Mouse (Mus musculus) forebrain, postnatal 0 days (tissue): Measurements from ENCODE around the gene Fbln5. TPM values are rescaled to one million over a fixed set of nuclear protein-coding genes. Genes with fewer than 3 reads are reported as not detected.

ENCODE experiments used
- ATAC-seq: fragments of 200-750 bp; cut with Nextera tagmentation; 2 replicates; pipeline ENCODE4 v1.8.0; 2017; ENCODE audit warnings: mild to moderate bottlenecking, moderate library complexity
- DNase-seq: peaks from one replicate; pipeline ENCODE4 v3.0.0-alpha.2; 2015
- H3K27ac ChIP-seq: fragments of 300-500 bp; sonication (generic); 2 replicates; pipeline ENCODE4 v1.5.1; 2014; ENCODE audit warnings: low read depth, mild to moderate bottlenecking, antibody characterized with exemption, low read length, moderate library complexity, mixed read lengths
- H3K27me3 ChIP-seq: fragments of 300-500 bp; sonication (generic); 2 replicates; pipeline ENCODE4 v1.6.1; 2014; ENCODE audit warnings: mild to moderate bottlenecking, low read length, mixed read lengths; ENCODE audit not compliant: insufficient read depth
- H3K36me3 ChIP-seq: fragments of 300-500 bp; sonication (generic); 2 replicates; pipeline ENCODE4 v1.6.1; 2014; ENCODE audit warnings: mild to moderate bottlenecking, moderate library complexity; ENCODE audit not compliant: insufficient read depth
- H3K4me1 ChIP-seq: fragments of 300-500 bp; sonication (generic); 2 replicates; pipeline ENCODE4 v1.6.1; 2014; ENCODE audit warnings: antibody characterized with exemption; ENCODE audit not compliant: insufficient read depth
- H3K4me2 ChIP-seq: fragments of 300-500 bp; sonication (generic); 2 replicates; pipeline ENCODE4 v1.6.1; 2014; ENCODE audit warnings: low read depth, mild to moderate bottlenecking, moderate library complexity
- H3K4me3 ChIP-seq: fragments of 300-500 bp; sonication (generic); 2 replicates; pipeline ENCODE4 v1.5.1; 2014; ENCODE audit warnings: low read depth, low read length, mixed read lengths
- H3K9ac ChIP-seq: fragments of 300-500 bp; sonication (generic); 2 replicates; pipeline ENCODE4 v1.6.1; 2014; ENCODE audit warnings: mild to moderate bottlenecking
- H3K9me3 ChIP-seq: fragments of 300-500 bp; sonication (generic); 2 replicates; pipeline ENCODE4 v1.6.1; 2016; ENCODE audit warnings: low read length
- CTCF ChIP-seq: sonication (generic); IDR thresholded peaks from 2 replicates; pipeline ENCODE4 v1.5.1; 2016; ENCODE audit warnings: antibody characterized with exemption, control low read depth, low read depth
- WGBS: fragments of 180-500 bp; shearing (Covaris S2); extraction: QIAGEN DNeasy Blood & Tissue Kit; methylation state at CpG from one replicate; pipeline ENCODE4 v1.1.7; 2014; 5-methylcytosine and 5-hydroxymethylcytosine counted together
- polyA plus RNA-seq: library from polyadenylated mRNA; unstranded; fragments of >200 nt; fragmentation: Nextera tagmentation; extraction: Ambion mirVana; gene quantifications from 2 replicates; pipeline ENCODE4 v1.2.1, GENCODE M21; 2015
- total RNA-seq: library from RNA; depleted of rRNA; stranded (reverse); fragments of >200 nt; gene quantifications from 2 replicates; pipeline ENCODE4 v1.2.3, GENCODE M21; 2014

Fbln5 gene
- total and polyA plus RNA-seq, 2 experiments from 2014 or later = 7.5 to 14.0 TPM

- H3K27ac ChIP-seq = no peak overlapping the region
- no peak for ATAC-seq
- H3K9ac ChIP-seq = no peak overlapping the region
- H3K4me3 ChIP-seq = no peak overlapping the region
- no peaks in the 10 kb centered on the region for H3K27me3 ChIP-seq
- no peaks in the 10 kb centered on the region for H3K36me3 ChIP-seq
- TF ChIP-seq CTCF = no peak
- no peak overlapping the region for H3K4me2 ChIP-seq
- peaks cover 6% of the 10 kb centered on the region; the same call in 1 of the 2 replicates for H3K4me1 ChIP-seq
- H3K9me3 ChIP-seq = no peaks in the 10 kb centered on the region
- WGBS = 90% methylated on average over 4 of the region's 4 CpGs
- no peak for DNase-seq
Observed at GRCm38 (mm10) chr12:101823161-101823560, 4.3 kb upstream of the Fbln5 start.

GRCm38 (mm10) chr12:101821596-101821995 lies 2.7 kb upstream of the Fbln5 start:
- no peak overlapping the region for H3K27ac ChIP-seq
- H3K4me1 ChIP-seq = peaks cover 6% of the 10 kb centered on the region; the same call in 1 of the 2 replicates
- 52% methylated on average over 3 of the region's 3 CpGs for WGBS
- DNase-seq (no peak), ATAC-seq (no peak)
- no peak overlapping the region for H3K9ac ChIP-seq
- no peaks in the 10 kb centered on the region for H3K36me3 ChIP-seq
- TF ChIP-seq CTCF = no peak
- H3K9me3 ChIP-seq = no peaks in the 10 kb centered on the region
- H3K4me2 ChIP-seq = no peak overlapping the region
- no peak overlapping the region for H3K4me3 ChIP-seq
- H3K27me3 ChIP-seq = no peaks in the 10 kb centered on the region

GRCm38 (mm10) chr12:101819570-101819969 lies 715 bp upstream of the Fbln5 start:
- peak overlapping the region; percentile 49 for H3K4me3 ChIP-seq
- no peaks in the 10 kb centered on the region for H3K27me3 ChIP-seq
- no peak for ATAC-seq
- H3K27ac ChIP-seq = no peak overlapping the region
- H3K9ac ChIP-seq = no peak overlapping the region
- H3K4me1 ChIP-seq = peaks cover 6% of the 10 kb centered on the region; the same call in 1 of the 2 replicates
- DNase-seq = no peak
- H3K9me3 ChIP-seq = no peaks in the 10 kb centered on the region
- peak overlapping the region; percentile 97 for H3K4me2 ChIP-seq
- no peak for TF ChIP-seq CTCF
- H3K36me3 ChIP-seq = no peaks in the 10 kb centered on the region
- 38% methylated on average over 9 of the region's 9 CpGs for WGBS

- H3K4me3 ChIP-seq = peak overlapping the region; percentile 49
Observed at GRCm38 (mm10) chr12:101818246-101818607, 628 bp downstream of the Fbln5 start.

GRCm38 (mm10) chr12:101816810-101817209 lies 2.0 kb downstream of the Fbln5 start:
- Histone ChIP-seq H3K27me3 (no peaks in the 10 kb centered on the region), H3K36me3 (no peaks in the 10 kb centered on the region), H3K4me3 (no peak overlapping the region), H3K4me1 (peaks cover 6% of the 10 kb centered on the region; the same call in 1 of the 2 replicates), H3K4me2 (no peak overlapping the region), H3K27ac (no peak overlapping the region), H3K9ac (no peak overlapping the region), H3K9me3 (no peaks in the 10 kb centered on the region)
- no peak for DNase-seq
- WGBS = 57% methylated on average over 5 of the region's 5 CpGs
- TF ChIP-seq CTCF = no peak
- ATAC-seq = no peak

More at GRCm38 (mm10) chr12:101818246-101818607, 628 bp downstream of the Fbln5 start:
- H3K36me3 ChIP-seq = no peaks in the 10 kb centered on the region
- no peak for DNase-seq
- peaks cover 6% of the 10 kb centered on the region; the same call in 1 of the 2 replicates for H3K4me1 ChIP-seq
- H3K27ac ChIP-seq = no peak overlapping the region
- peak overlapping the region; percentile 97 for H3K4me2 ChIP-seq
- no peaks in the 10 kb centered on the region for H3K27me3 ChIP-seq
- 23% methylated on average over 11 of the region's 11 CpGs for WGBS
- ATAC-seq = peak; percentile 26
- H3K9ac ChIP-seq = no peak overlapping the region
- H3K9me3 ChIP-seq = no peaks in the 10 kb centered on the region
- no peak for TF ChIP-seq CTCF

- peaks cover 6% of the 10 kb centered on the region; the same call in 1 of the 2 replicates for H3K4me1 ChIP-seq
- no peaks in the 10 kb centered on the region for H3K36me3 ChIP-seq
- no peak overlapping the region for H3K9ac ChIP-seq
- no peak overlapping the region for H3K4me3 ChIP-seq
- ATAC-seq (no peak), DNase-seq (no peak)
- no peak overlapping the region for H3K27ac ChIP-seq
- no peak for TF ChIP-seq CTCF
- H3K4me2 ChIP-seq = no peak overlapping the region
- no peaks in the 10 kb centered on the region for H3K9me3 ChIP-seq
- WGBS = 83% methylated on average over 6 of the region's 6 CpGs
- no peaks in the 10 kb centered on the region for H3K27me3 ChIP-seq
Observed at GRCm38 (mm10) chr12:101815796-101816195, 3.1 kb downstream of the Fbln5 start.

GRCm38 (mm10) chr12:101814423-101814822 lies 4.4 kb downstream of the Fbln5 start:
- Histone ChIP-seq H3K27me3 (no peaks in the 10 kb centered on the region), H3K27ac (no peak overlapping the region), H3K4me1 (peaks cover 6% of the 10 kb centered on the region; the same call in 1 of the 2 replicates), H3K9ac (no peak overlapping the region), H3K4me2 (no peak overlapping the region), H3K9me3 (no peaks in the 10 kb centered on the region), H3K36me3 (no peaks in the 10 kb centered on the region), H3K4me3 (no peak overlapping the region)
- 87% methylated on average over 2 of the region's 2 CpGs for WGBS
- DNase-seq = no peak
- no peak for TF ChIP-seq CTCF
- no peak for ATAC-seq
